Mouse (Mus musculus): ENCODE measurements around the gene Helz2. TPM values are rescaled to one million over a fixed set of nuclear protein-coding genes. Genes with fewer than 3 reads are reported as not detected.

Gene Helz2
- polyA plus RNA-seq, 1 experiment from 2014 or later = 3.1 TPM

- Histone ChIP-seq H3K4me1 (ENCODE audit: insufficient read depth, low read depth, low read length) (no peaks in the 10 kb centered on the region), H3K9ac (replicated peaks; ENCODE audit: low read depth) (no peak overlapping the region), H3K4me3 (ENCODE audit: low read depth, low read length) (no peak overlapping the region), H3K9me3 (ENCODE audit: low read length) (no peaks in the 10 kb centered on the region), H3K27ac (ENCODE audit: low read length) (no peak overlapping the region), H3K27me3 (replicated peaks; ENCODE audit: insufficient read depth, low read length) (no peaks in the 10 kb centered on the region), H3K36me3 (ENCODE audit: insufficient read depth, low read length) (0 out of 2 replicates have a peak, but pooled peaks cover 2% of the 10 kb centered on the region), H3K4me2 (replicated peaks; ENCODE audit: low read depth, low read length) (no peak overlapping the region)
- TF ChIP-seq CTCF (IDR thresholded peaks at IDR 0.05) (no peak), EP300 (IDR thresholded peaks at IDR 0.05) (no peak)
- no peak for DNase-seq (ENCODE audit: low spot score)
- WGBS = 61% methylated on average over 1 of the region's 1 CpGs
- ATAC-seq = no peak
Observed at GRCm38 (mm10) chr2:181279968-181280367, 38.1 kb upstream of the Helz2 start.

- Histone ChIP-seq H3K9me3 (ENCODE audit: low read length) (no peaks in the 10 kb centered on the region), H3K27me3 (replicated peaks; ENCODE audit: insufficient read depth, low read length) (no peaks in the 10 kb centered on the region), H3K36me3 (ENCODE audit: insufficient read depth, low read length) (0 out of 2 replicates have a peak, but pooled peaks cover 2% of the 10 kb centered on the region), H3K4me2 (replicated peaks; ENCODE audit: low read depth, low read length) (no peak overlapping the region), H3K27ac (ENCODE audit: low read length) (no peak overlapping the region), H3K4me1 (ENCODE audit: insufficient read depth, low read depth, low read length) (no peaks in the 10 kb centered on the region), H3K4me3 (ENCODE audit: low read depth, low read length) (no peak overlapping the region), H3K9ac (replicated peaks; ENCODE audit: low read depth) (no peak overlapping the region)
- whole genome bisulfite sequencing = 45% methylated on average over 3 of the region's 3 CpGs
- no peak for TF ChIP-seq EP300 (IDR thresholded peaks at IDR 0.05)
- TF ChIP-seq CTCF (IDR thresholded peaks at IDR 0.05) = no peak
- DNase-seq (ENCODE audit: low spot score) (no peak), ATAC-seq (no peak)
Observed at GRCm38 (mm10) chr2:181277866-181278265, 36.0 kb upstream of the Helz2 start.

- no peaks in the 10 kb centered on the region for H3K27me3 ChIP-seq (replicated peaks; ENCODE audit: insufficient read depth, low read length)
- no peaks in the 10 kb centered on the region for H3K9me3 ChIP-seq (ENCODE audit: low read length)
- ATAC-seq (peak; percentile 62), DNase-seq (ENCODE audit: low spot score) (peak; percentile 53)
- H3K4me2 ChIP-seq (replicated peaks; ENCODE audit: low read depth, low read length) = no peak overlapping the region
- 0 out of 2 replicates have a peak, but pooled peaks cover 2% of the 10 kb centered on the region for H3K36me3 ChIP-seq (ENCODE audit: insufficient read depth, low read length)
- no peak overlapping the region for H3K27ac ChIP-seq (ENCODE audit: low read length)
- no peaks in the 10 kb centered on the region for H3K4me1 ChIP-seq (ENCODE audit: insufficient read depth, low read depth, low read length)
- H3K4me3 ChIP-seq (ENCODE audit: low read depth, low read length) = no peak overlapping the region
- TF ChIP-seq EP300 (IDR thresholded peaks at IDR 0.05) (peak; percentile 56), CTCF (IDR thresholded peaks at IDR 0.05) (no peak)
- 53% methylated on average over 1 of the region's 1 CpGs for WGBS
- no peak overlapping the region for H3K9ac ChIP-seq (replicated peaks; ENCODE audit: low read depth)
Observed at GRCm38 (mm10) chr2:181276766-181277165, 34.9 kb upstream of the Helz2 start.

GRCm38 (mm10) chr2:181274639-181275038 lies 32.8 kb upstream of the Helz2 start:
- no peak for ATAC-seq
- no peak overlapping the region for H3K4me3 ChIP-seq (ENCODE audit: low read depth, low read length)
- no peaks in the 10 kb centered on the region for H3K27me3 ChIP-seq (replicated peaks; ENCODE audit: insufficient read depth, low read length)
- DNase-seq (ENCODE audit: low spot score) = peak; percentile 7
- TF ChIP-seq CTCF (IDR thresholded peaks at IDR 0.05) (no peak), EP300 (IDR thresholded peaks at IDR 0.05) (no peak)
- H3K9ac ChIP-seq (replicated peaks; ENCODE audit: low read depth) = no peak overlapping the region
- no peaks in the 10 kb centered on the region for H3K9me3 ChIP-seq (ENCODE audit: low read length)
- no peak overlapping the region for H3K27ac ChIP-seq (ENCODE audit: low read length)
- 0 out of 2 replicates have a peak, but pooled peaks cover 2% of the 10 kb centered on the region for H3K36me3 ChIP-seq (ENCODE audit: insufficient read depth, low read length)
- no peak overlapping the region for H3K4me2 ChIP-seq (replicated peaks; ENCODE audit: low read depth, low read length)
- WGBS = 78% methylated on average over 4 of the region's 4 CpGs
- no peaks in the 10 kb centered on the region for H3K4me1 ChIP-seq (ENCODE audit: insufficient read depth, low read depth, low read length)

GRCm38 (mm10) chr2:181273829-181274228 lies 32.0 kb upstream of the Helz2 start:
- Histone ChIP-seq H3K4me1 (ENCODE audit: insufficient read depth, low read depth, low read length) (no peaks in the 10 kb centered on the region), H3K27ac (ENCODE audit: low read length) (no peak overlapping the region), H3K27me3 (replicated peaks; ENCODE audit: insufficient read depth, low read length) (no peaks in the 10 kb centered on the region), H3K9me3 (ENCODE audit: low read length) (no peaks in the 10 kb centered on the region), H3K4me2 (replicated peaks; ENCODE audit: low read depth, low read length) (no peak overlapping the region), H3K4me3 (ENCODE audit: low read depth, low read length) (no peak overlapping the region), H3K9ac (replicated peaks; ENCODE audit: low read depth) (no peak overlapping the region), H3K36me3 (ENCODE audit: insufficient read depth, low read length) (0 out of 2 replicates have a peak, but pooled peaks cover 2% of the 10 kb centered on the region)
- 76% methylated on average over 2 of the region's 2 CpGs for WGBS
- TF ChIP-seq EP300 (IDR thresholded peaks at IDR 0.05) (no peak), CTCF (IDR thresholded peaks at IDR 0.05) (no peak)
- no peak for ATAC-seq
- DNase-seq (ENCODE audit: low spot score) = no peak

GRCm38 (mm10) chr2:181272092-181272491 lies 30.3 kb upstream of the Helz2 start:
- no peaks in the 10 kb centered on the region for H3K36me3 ChIP-seq (ENCODE audit: insufficient read depth, low read length)
- ATAC-seq (no peak), DNase-seq (ENCODE audit: low spot score) (no peak)
- H3K4me1 ChIP-seq (ENCODE audit: insufficient read depth, low read depth, low read length) = no peaks in the 10 kb centered on the region
- no peak overlapping the region for H3K4me2 ChIP-seq (replicated peaks; ENCODE audit: low read depth, low read length)
- WGBS = 66% methylated on average over 2 of the region's 2 CpGs
- no peak overlapping the region for H3K27ac ChIP-seq (ENCODE audit: low read length)
- TF ChIP-seq EP300 (IDR thresholded peaks at IDR 0.05) (peak; percentile 73), CTCF (IDR thresholded peaks at IDR 0.05) (no peak)
- no peak overlapping the region for H3K9ac ChIP-seq (replicated peaks; ENCODE audit: low read depth)
- H3K4me3 ChIP-seq (ENCODE audit: low read depth, low read length) = no peak overlapping the region
- H3K27me3 ChIP-seq (replicated peaks; ENCODE audit: insufficient read depth, low read length) = no peaks in the 10 kb centered on the region
- H3K9me3 ChIP-seq (ENCODE audit: low read length) = no peaks in the 10 kb centered on the region

GRCm38 (mm10) chr2:181266839-181267238 lies 25.0 kb upstream of the Helz2 start:
- H3K27ac ChIP-seq (ENCODE audit: low read length) = no peak overlapping the region
- H3K4me1 ChIP-seq (ENCODE audit: insufficient read depth, low read depth, low read length) = no peaks in the 10 kb centered on the region
- 95% methylated on average over 2 of the region's 2 CpGs for WGBS
- no peak overlapping the region for H3K9ac ChIP-seq (replicated peaks; ENCODE audit: low read depth)
- H3K4me2 ChIP-seq (replicated peaks; ENCODE audit: low read depth, low read length) = no peak overlapping the region
- ATAC-seq (no peak), DNase-seq (ENCODE audit: low spot score) (no peak)
- H3K27me3 ChIP-seq (replicated peaks; ENCODE audit: insufficient read depth, low read length) = no peaks in the 10 kb centered on the region
- TF ChIP-seq EP300 (IDR thresholded peaks at IDR 0.05) (no peak), CTCF (IDR thresholded peaks at IDR 0.05) (no peak)
- H3K9me3 ChIP-seq (ENCODE audit: low read length) = no peaks in the 10 kb centered on the region
- peaks cover 28% of the 10 kb centered on the region for H3K36me3 ChIP-seq (ENCODE audit: insufficient read depth, low read length)
- H3K4me3 ChIP-seq (ENCODE audit: low read depth, low read length) = no peak overlapping the region
